ENCODE assay signal across 8 mouse cellular contexts in genomic region chr5:110285770-110286445, GRCm38 (mm10). TPM values are rescaled to one million over a fixed set of nuclear protein-coding genes. Genes with fewer than 3 reads are reported as not detected.
DNase-seq lines count a peak whose midpoint lies in the region; ATAC-seq and TF ChIP-seq lines count a peak whose summit lies in the region.

Pxmp2 (minus strand) TSS chr5:110286186.
Pole (plus strand) TSS chr5:110286306.

- no peak for TF ChIP-seq CTCF in E14TG2a.4 (conservative IDR thresholded peaks at IDR 0.05; ENCODE audit: low read length)
- TF ChIP-seq CTCF in liver, embryonic 14.5 days (IDR thresholded peaks at IDR 0.05; ENCODE audit: low read depth) = no peak

- no peak; the same call in 1 of the 2 replicates for TF ChIP-seq EP300 in liver, embryonic 14.5 days (IDR thresholded peaks at IDR 0.05; ENCODE audit: low read depth)

- peak within 1 kb of the TSS; percentile 92 for H3K4me2 ChIP-seq in forebrain, embryonic 11.5 days (ENCODE audit: low read depth, low read length, severe bottlenecking)
- H3K4me2 ChIP-seq in heart, embryonic 16.5 days (ENCODE audit: low read depth, low read length) = peak within 1 kb of the TSS; percentile 99
- H3K4me2 ChIP-seq in liver, embryonic 14.5 days (ENCODE audit: low read depth) = peak within 1 kb of the TSS; percentile 100
- peak within 1 kb of the TSS; percentile 98 for H3K4me2 ChIP-seq in stomach, embryonic 15.5 days

- peaks cover 38% of the 10 kb centered on the region for H3K4me1 ChIP-seq in E14TG2a.4 (replicated peaks; ENCODE audit: low read depth, low read length)
- H3K4me1 ChIP-seq in forebrain, embryonic 11.5 days (replicated peaks; ENCODE audit: control insufficient read depth, insufficient read depth, low read length) = peaks cover 9% of the 10 kb centered on the region; the same call in 1 of the 2 replicates
- peaks cover 13% of the 10 kb centered on the region for H3K4me1 ChIP-seq in heart, embryonic 16.5 days (ENCODE audit: control insufficient read depth, insufficient read depth, low read length)
- H3K4me1 ChIP-seq in liver, embryonic 14.5 days (replicated peaks; ENCODE audit: control insufficient read depth in 2 of 2, insufficient read depth in 2 of 2, low read length in 1 of 2) = peaks cover 8 to 16% of the 10 kb centered on the region in 2 experiments
- H3K4me1 ChIP-seq in stomach, embryonic 15.5 days = peaks cover 6% of the 10 kb centered on the region; the same call in 1 of the 2 replicates

- H3K36me3 ChIP-seq in E14TG2a.4 (ENCODE audit: insufficient read depth, low read length) = peaks cover 48% of the 10 kb centered on the region
- no peaks in the 10 kb centered on the region; the same call in 1 of the 2 replicates for H3K36me3 ChIP-seq in forebrain, embryonic 11.5 days (ENCODE audit: control insufficient read depth, insufficient read depth, low read length)
- peaks cover 4% of the 10 kb centered on the region; the same call in 1 of the 2 replicates for H3K36me3 ChIP-seq in heart, embryonic 16.5 days (ENCODE audit: control insufficient read depth, insufficient read depth)
- peaks cover 17% of the 10 kb centered on the region for H3K36me3 ChIP-seq in liver, embryonic 14.5 days (replicated peaks; ENCODE audit: control insufficient read depth, insufficient read depth, low read depth)
- no peaks in the 10 kb centered on the region for H3K36me3 ChIP-seq in stomach, embryonic 15.5 days

- peak within 1 kb of the TSS; percentile 27; the same call in 1 of the 2 replicates for H3K27ac ChIP-seq in forebrain, embryonic 11.5 days (ENCODE audit: low read depth, low read length)
- peak within 1 kb of the TSS; percentile 76 for H3K27ac ChIP-seq in heart, embryonic 16.5 days (ENCODE audit: low read length)
- H3K27ac ChIP-seq in liver, embryonic 14.5 days = peak within 1 kb of the TSS; percentile 55
- peak within 1 kb of the TSS; percentile 69; the same call in 1 of the 2 replicates for H3K27ac ChIP-seq in stomach, embryonic 15.5 days

- peaks cover 7% of the 10 kb centered on the region for H3K27me3 ChIP-seq in E14TG2a.4 (ENCODE audit: insufficient read depth, low read length)
- peaks cover 9% of the 10 kb centered on the region for H3K27me3 ChIP-seq in forebrain, embryonic 11.5 days (ENCODE audit: control insufficient read depth, insufficient read depth, low read length)
- H3K27me3 ChIP-seq in heart, embryonic 16.5 days (ENCODE audit: control insufficient read depth, insufficient read depth, low read length) = no peaks in the 10 kb centered on the region
- no peaks in the 10 kb centered on the region for H3K27me3 ChIP-seq in liver, embryonic 14.5 days (ENCODE audit: control insufficient read depth, insufficient read depth, low read length)
- H3K27me3 ChIP-seq in stomach, embryonic 15.5 days (replicated peaks) = no peaks in the 10 kb centered on the region

- H3K9ac ChIP-seq in forebrain, embryonic 11.5 days (ENCODE audit: low read length) = peak within 1 kb of the TSS; percentile 82
- peak within 1 kb of the TSS; percentile 86 for H3K9ac ChIP-seq in heart, embryonic 16.5 days (ENCODE audit: low read length)
- H3K9ac ChIP-seq in liver, embryonic 14.5 days (replicated peaks) = peak within 1 kb of the TSS; percentile 77
- H3K9ac ChIP-seq in stomach, embryonic 15.5 days = peak within 1 kb of the TSS; percentile 96

- no peaks in the 10 kb centered on the region for H3K9me3 ChIP-seq in E14TG2a.4 (ENCODE audit: low read length)
- no peaks in the 10 kb centered on the region for H3K9me3 ChIP-seq in forebrain, embryonic 11.5 days (ENCODE audit: control insufficient read depth, low read length)
- no peaks in the 10 kb centered on the region for H3K9me3 ChIP-seq in heart, embryonic 16.5 days (replicated peaks; ENCODE audit: control insufficient read depth, low read length)
- H3K9me3 ChIP-seq in liver, embryonic 14.5 days (ENCODE audit: control insufficient read depth, low read length) = no peaks in the 10 kb centered on the region
- no peaks in the 10 kb centered on the region for H3K9me3 ChIP-seq in stomach, embryonic 15.5 days

- peak; percentile 98 for ATAC-seq in forebrain, embryonic 11.5 days (replicated peaks; ENCODE audit: low FRiP score)
- ATAC-seq in heart, embryonic 16.5 days (replicated peaks; ENCODE audit: extremely low read depth, insufficient read depth, low FRiP score) = peak; percentile 100
- ATAC-seq in liver, embryonic 14.5 days (ENCODE audit: insufficient read depth) = peak; percentile 98
- ATAC-seq in stomach, embryonic 15.5 days (ENCODE audit: insufficient read depth, low FRiP score, low read depth) = peak; percentile 100

- peak; percentile 92 for DNase-seq in c-Kit-positive CD71-positive TER-119-negative erythroid progenitor cells, embryonic 14.5 days (ENCODE audit: low read depth)
- peak; percentile 97 for DNase-seq in forebrain, embryonic 11.5 days (ENCODE audit: low spot score)
- peak; percentile 95 to 96 for DNase-seq in kidney, postnatal 25 days
- peak; percentile 83 to 88 (median 88) for DNase-seq in liver, embryonic 14.5 days (ENCODE audit: low read depth in 3 of 3, low spot score in 3 of 3)
- DNase-seq in neural tube, embryonic 10.5 days (ENCODE audit: extremely low spot score, low spot score) = peak; percentile 96

- under 1% methylated on average over 63 of the region's 64 CpGs for WGBS in forebrain, embryonic 11.5 days
- under 1% methylated on average over 55 of the region's 64 CpGs for WGBS in heart, embryonic 16.5 days
- WGBS in liver, embryonic 14.5 days (ENCODE audit: insufficient replicate concordance) = 0% methylated on average over 63 of the region's 64 CpGs
- under 1% methylated on average over 58 of the region's 64 CpGs for WGBS in stomach, embryonic 15.5 days

- H3K4me3 ChIP-seq in E14TG2a.4 (replicated peaks; ENCODE audit: low read length) = peak within 1 kb of the TSS; percentile 94
- peak within 1 kb of the TSS; percentile 62 for H3K4me3 ChIP-seq in forebrain, embryonic 11.5 days (ENCODE audit: low read depth, low read length)
- H3K4me3 ChIP-seq in heart, embryonic 16.5 days (ENCODE audit: low read length) = peak within 1 kb of the TSS; percentile 91
- peak within 1 kb of the TSS; percentile 68 to 93 for H3K4me3 ChIP-seq in liver, embryonic 14.5 days (ENCODE audit: insufficient read depth in 1 of 2, low read depth in 2 of 2, low read length in 2 of 2)
- H3K4me3 ChIP-seq in stomach, embryonic 15.5 days (replicated peaks) = peak within 1 kb of the TSS; percentile 81

RNA-seq across cellular contexts. Expression of gene Pxmp2, which starts in this region (rescaled TPM):
- polyA plus RNA-seq in forebrain, embryonic 11.5 days (2014; fragmentation: Nextera tagmentation; extraction: Ambion mirVana) = 10.7 and 12.2 TPM in 2 replicates
- 26.3 and 26.7 TPM in 2 replicates for polyA plus RNA-seq in heart, embryonic 16.5 days (2015; fragmentation: Nextera tagmentation; extraction: Ambion mirVana)
- polyA plus RNA-seq in liver, embryonic 14.5 days (2012; rRNA removed) = 13.6 and 16.0 TPM in 2 replicates
- polyA plus RNA-seq in liver, embryonic 14.5 days (2014; fragmentation: Nextera tagmentation; extraction: Ambion mirVana) = 31.7 and 36.7 TPM in 2 replicates
- polyA plus RNA-seq in stomach, embryonic 15.5 days (2015; fragmentation: Nextera tagmentation; extraction: Ambion mirVana) = 10.5 and 11.1 TPM in 2 replicates

RNA-seq across cellular contexts. Expression of gene Pole, which starts in this region (rescaled TPM):
- polyA plus RNA-seq in forebrain, embryonic 11.5 days (2014; fragmentation: Nextera tagmentation; extraction: Ambion mirVana) = 49.8 and 50.7 TPM in 2 replicates
- 17.1 and 17.9 TPM in 2 replicates for polyA plus RNA-seq in heart, embryonic 16.5 days (2015; fragmentation: Nextera tagmentation; extraction: Ambion mirVana)
- 16.7 and 16.9 TPM in 2 replicates for polyA plus RNA-seq in liver, embryonic 14.5 days (2012; rRNA removed)
- polyA plus RNA-seq in liver, embryonic 14.5 days (2014; fragmentation: Nextera tagmentation; extraction: Ambion mirVana) = 18.8 and 19.5 TPM in 2 replicates
- 24.0 and 28.8 TPM in 2 replicates for polyA plus RNA-seq in stomach, embryonic 15.5 days (2015; fragmentation: Nextera tagmentation; extraction: Ambion mirVana)

Comparison
In these comparisons a context has a peak if more than half of its experiments do, and no peak if none do; other contexts are left out.
1. Peak in every context shown above with its lines: DNase-seq, ATAC-seq, H3K4me3 ChIP-seq and H3K27ac ChIP-seq.